Mouse (Mus musculus): Measurements from ENCODE around the gene Carmil3. TPM values are rescaled to one million over a fixed set of nuclear protein-coding genes. Genes with fewer than 3 reads are reported as not detected.

Carmil3 gene
- total and polyA plus RNA-seq, 2 experiments = 0.09 to 0.29 TPM

DNA sequence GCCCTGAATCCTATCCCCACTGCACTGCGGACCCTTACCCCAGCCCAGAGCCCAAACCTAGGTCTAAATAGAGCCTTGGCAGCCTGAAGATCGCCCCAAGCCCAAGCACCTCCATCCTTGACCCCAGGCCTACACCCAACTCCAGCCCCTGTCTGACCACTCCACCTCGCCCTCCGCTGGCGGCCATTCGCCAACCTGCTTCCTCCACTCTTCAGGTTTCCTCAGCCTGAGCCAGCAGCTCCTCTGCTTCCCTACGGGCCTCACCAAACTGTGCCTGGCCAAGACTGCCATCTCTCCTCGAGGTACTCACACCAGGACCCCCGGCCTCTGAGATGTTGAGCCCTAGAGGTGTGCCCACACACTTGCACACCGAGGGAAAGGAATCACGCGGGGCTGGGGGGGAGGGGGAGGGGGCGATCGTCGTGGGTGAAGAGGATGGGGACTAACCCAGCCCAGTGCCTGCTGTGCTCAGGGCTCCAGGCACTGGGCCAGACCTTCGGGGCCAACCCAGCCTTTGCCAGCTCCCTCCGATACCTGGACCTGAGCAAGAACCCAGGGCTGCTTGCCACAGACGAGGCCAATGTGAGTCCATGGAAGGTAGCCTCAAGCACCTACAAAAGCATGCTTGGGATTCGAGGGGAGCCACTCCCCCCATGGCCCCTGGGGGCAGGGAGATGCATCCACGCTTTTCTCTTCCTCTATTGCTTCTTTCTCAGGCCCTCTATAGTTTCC lies 5.2 kb downstream of the Carmil3 start:
- Histone ChIP-seq H3K27me3 (ENCODE audit: control insufficient read depth, insufficient read depth, low read length) (no peaks in the 10 kb centered on the region; the same call in 1 of the 2 replicates), H3K36me3 (ENCODE audit: control insufficient read depth, insufficient read depth, low read length) (no peaks in the 10 kb centered on the region), H3K4me3 (ENCODE audit: insufficient read depth, low read depth, low read length) (no peak overlapping the region), H3K4me1 (ENCODE audit: control insufficient read depth, insufficient read depth, low read length) (no peaks in the 10 kb centered on the region), H3K79me2 (ENCODE audit: control insufficient read depth, insufficient read depth, low read length) (no peaks in the 10 kb centered on the region), H3K27ac (replicated peaks; ENCODE audit: insufficient read depth, low read depth, low read length) (no peak overlapping the region), H3K9ac (ENCODE audit: low read depth, low read length) (no peak overlapping the region)
- 74% methylated on average over 18 of the region's 20 CpGs for WGBS
- no peak for DNase-seq (ENCODE audit: extremely low read depth, low read depth, low spot score)
- TF ChIP-seq POLR2A (IDR thresholded peaks at IDR 0.05; ENCODE audit: extremely low read depth, insufficient read depth, low read length) (no peak), CTCF (IDR thresholded peaks at IDR 0.05; ENCODE audit: low read depth, low read length) (no peak)

GRCm38 (mm10) chr14:55496761-55497448 lies 6.5 kb downstream of the Carmil3 start:
- H3K9ac ChIP-seq (ENCODE audit: low read depth, low read length) = no peak overlapping the region
- no peak for TF ChIP-seq POLR2A (IDR thresholded peaks at IDR 0.05; ENCODE audit: extremely low read depth, insufficient read depth, low read length)
- TF ChIP-seq CTCF (IDR thresholded peaks at IDR 0.05; ENCODE audit: low read depth, low read length) = no peak
- H3K36me3 ChIP-seq (ENCODE audit: control insufficient read depth, insufficient read depth, low read length) = no peaks in the 10 kb centered on the region
- DNase-seq (ENCODE audit: extremely low read depth, low read depth, low spot score) = no peak
- no peaks in the 10 kb centered on the region for H3K4me1 ChIP-seq (ENCODE audit: control insufficient read depth, insufficient read depth, low read length)
- WGBS = 72% methylated on average over 16 of the region's 16 CpGs
- no peak overlapping the region for H3K27ac ChIP-seq (replicated peaks; ENCODE audit: insufficient read depth, low read depth, low read length)
- H3K4me3 ChIP-seq (ENCODE audit: insufficient read depth, low read depth, low read length) = no peak overlapping the region
- H3K79me2 ChIP-seq (ENCODE audit: control insufficient read depth, insufficient read depth, low read length) = no peaks in the 10 kb centered on the region
- no peaks in the 10 kb centered on the region; the same call in 1 of the 2 replicates for H3K27me3 ChIP-seq (ENCODE audit: control insufficient read depth, insufficient read depth, low read length)

GRCm38 (mm10) chr14:55497449-55497821 lies 7.0 kb downstream of the Carmil3 start:
- Histone ChIP-seq H3K4me1 (ENCODE audit: control insufficient read depth, insufficient read depth, low read length) (no peaks in the 10 kb centered on the region), H3K27ac (replicated peaks; ENCODE audit: insufficient read depth, low read depth, low read length) (no peak overlapping the region), H3K36me3 (ENCODE audit: control insufficient read depth, insufficient read depth, low read length) (no peaks in the 10 kb centered on the region), H3K27me3 (ENCODE audit: control insufficient read depth, insufficient read depth, low read length) (no peaks in the 10 kb centered on the region), H3K79me2 (ENCODE audit: control insufficient read depth, insufficient read depth, low read length) (no peaks in the 10 kb centered on the region), H3K9ac (ENCODE audit: low read depth, low read length) (no peak overlapping the region), H3K4me3 (ENCODE audit: insufficient read depth, low read depth, low read length) (no peak overlapping the region)
- peak; percentile 38 for DNase-seq (ENCODE audit: extremely low read depth, low read depth, low spot score)
- TF ChIP-seq POLR2A (IDR thresholded peaks at IDR 0.05; ENCODE audit: extremely low read depth, insufficient read depth, low read length) (no peak), CTCF (IDR thresholded peaks at IDR 0.05; ENCODE audit: low read depth, low read length) (peak; percentile 99)
- 33% methylated on average over 6 of the region's 6 CpGs for WGBS

DNA sequence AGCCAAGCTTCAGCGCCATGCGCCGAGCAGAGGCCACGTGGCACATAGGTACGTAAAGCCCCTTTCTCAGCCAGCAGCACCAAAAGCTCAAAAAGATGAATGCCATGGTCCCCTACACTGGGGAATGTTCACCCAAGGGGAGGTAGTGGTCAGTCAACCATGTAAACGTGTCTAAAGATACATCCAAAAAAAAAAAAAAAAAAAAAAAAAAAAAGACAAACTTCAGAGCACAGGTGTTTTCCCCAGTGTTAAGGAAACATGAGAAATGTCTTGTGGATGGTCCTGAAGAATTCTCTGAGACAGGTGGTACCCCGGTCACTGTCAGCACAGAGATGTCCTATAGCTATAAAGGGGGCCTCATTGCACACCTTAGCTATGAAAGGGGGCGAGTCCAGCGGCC lies 15.2 kb downstream of the Carmil3 start:
- Histone ChIP-seq H3K27me3 (ENCODE audit: control insufficient read depth, insufficient read depth, low read length) (0 out of 2 replicates have a peak, but pooled peaks cover 2% of the 10 kb centered on the region), H3K4me3 (ENCODE audit: insufficient read depth, low read depth, low read length) (no peak overlapping the region), H3K27ac (replicated peaks; ENCODE audit: insufficient read depth, low read depth, low read length) (no peak overlapping the region), H3K9ac (ENCODE audit: low read depth, low read length) (no peak overlapping the region), H3K4me1 (ENCODE audit: control insufficient read depth, insufficient read depth, low read length) (no peaks in the 10 kb centered on the region), H3K36me3 (ENCODE audit: control insufficient read depth, insufficient read depth, low read length) (no peaks in the 10 kb centered on the region), H3K79me2 (ENCODE audit: control insufficient read depth, insufficient read depth, low read length) (no peaks in the 10 kb centered on the region)
- DNase-seq (ENCODE audit: extremely low read depth, low read depth, low spot score) = no peak
- 81% methylated on average over 9 of the region's 9 CpGs for WGBS
- TF ChIP-seq POLR2A (IDR thresholded peaks at IDR 0.05; ENCODE audit: extremely low read depth, insufficient read depth, low read length) (no peak), CTCF (IDR thresholded peaks at IDR 0.05; ENCODE audit: low read depth, low read length) (no peak)

GRCm38 (mm10) chr14:55507801-55508200 lies 17.4 kb downstream of the Carmil3 start:
- Histone ChIP-seq H3K27ac (replicated peaks; ENCODE audit: insufficient read depth, low read depth, low read length) (no peak overlapping the region), H3K36me3 (ENCODE audit: control insufficient read depth, insufficient read depth, low read length) (no peaks in the 10 kb centered on the region), H3K9ac (ENCODE audit: low read depth, low read length) (no peak overlapping the region), H3K79me2 (ENCODE audit: control insufficient read depth, insufficient read depth, low read length) (no peaks in the 10 kb centered on the region), H3K27me3 (ENCODE audit: control insufficient read depth, insufficient read depth, low read length) (peaks cover 4% of the 10 kb centered on the region; the same call in 1 of the 2 replicates), H3K4me3 (ENCODE audit: insufficient read depth, low read depth, low read length) (no peak overlapping the region), H3K4me1 (ENCODE audit: control insufficient read depth, insufficient read depth, low read length) (no peaks in the 10 kb centered on the region)
- TF ChIP-seq CTCF (IDR thresholded peaks at IDR 0.05; ENCODE audit: low read depth, low read length) = no peak
- no peak for TF ChIP-seq POLR2A (IDR thresholded peaks at IDR 0.05; ENCODE audit: extremely low read depth, insufficient read depth, low read length)
- WGBS = 54% methylated on average over 7 of the region's 7 CpGs
- DNase-seq (ENCODE audit: extremely low read depth, low read depth, low spot score) = no peak

GRCm38 (mm10) chr14:55509540-55509939 lies 19.1 kb downstream of the Carmil3 start:
- no peak overlapping the region for H3K9ac ChIP-seq (ENCODE audit: low read depth, low read length)
- H3K4me1 ChIP-seq (ENCODE audit: control insufficient read depth, insufficient read depth, low read length) = no peaks in the 10 kb centered on the region
- TF ChIP-seq POLR2A (IDR thresholded peaks at IDR 0.05; ENCODE audit: extremely low read depth, insufficient read depth, low read length) (no peak), CTCF (IDR thresholded peaks at IDR 0.05; ENCODE audit: low read depth, low read length) (no peak)
- no peak overlapping the region for H3K4me3 ChIP-seq (ENCODE audit: insufficient read depth, low read depth, low read length)
- 81% methylated on average over 10 of the region's 10 CpGs for WGBS
- no peaks in the 10 kb centered on the region for H3K36me3 ChIP-seq (ENCODE audit: control insufficient read depth, insufficient read depth, low read length)
- no peak overlapping the region for H3K27ac ChIP-seq (replicated peaks; ENCODE audit: insufficient read depth, low read depth, low read length)
- no peak for DNase-seq (ENCODE audit: extremely low read depth, low read depth, low spot score)
- H3K27me3 ChIP-seq (ENCODE audit: control insufficient read depth, insufficient read depth, low read length) = peaks cover 4% of the 10 kb centered on the region; the same call in 1 of the 2 replicates
- H3K79me2 ChIP-seq (ENCODE audit: control insufficient read depth, insufficient read depth, low read length) = no peaks in the 10 kb centered on the region
